Mouse (Mus musculus): Measurements from ENCODE around the gene Rreb1. TPM values are rescaled to one million over a fixed set of nuclear protein-coding genes. Genes with fewer than 3 reads are reported as not detected.

Rreb1 gene
- total RNA-seq, 2 experiments from 2014 or later = 38.0 to 55.6 TPM

DNA sequence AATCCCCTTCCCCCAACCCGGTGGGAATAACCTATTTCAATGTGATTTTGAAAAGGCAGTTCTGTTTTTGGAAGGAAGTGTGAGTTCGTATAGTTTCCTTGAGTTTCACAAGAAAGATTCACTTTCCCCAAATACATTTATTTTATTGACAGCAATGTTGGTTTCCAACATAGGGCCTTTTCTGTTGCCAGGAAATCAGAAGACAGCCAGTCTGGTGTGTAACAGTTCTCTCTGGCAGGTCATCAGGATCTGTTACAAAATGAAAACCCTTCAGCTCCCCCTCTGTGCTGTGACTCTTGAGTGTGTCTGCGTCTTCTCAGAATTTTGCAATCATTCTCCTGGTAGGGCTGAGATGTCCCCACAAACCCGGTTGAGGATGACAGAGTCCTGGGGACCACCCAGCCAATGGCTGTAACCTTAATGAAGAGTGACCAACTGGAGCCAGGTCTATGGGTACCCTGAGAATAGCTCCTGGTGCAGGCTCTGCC is 146.3 kb downstream of the Rreb1 start:
- intact Hi-C loops (cut with DNase I) = loop anchor here (5.0 kb wide), 1 partner anchor 382 kb away; no protein-coding TSS in a partner anchor
- no peak for DNase-seq (ENCODE audit: low spot score)

DNA sequence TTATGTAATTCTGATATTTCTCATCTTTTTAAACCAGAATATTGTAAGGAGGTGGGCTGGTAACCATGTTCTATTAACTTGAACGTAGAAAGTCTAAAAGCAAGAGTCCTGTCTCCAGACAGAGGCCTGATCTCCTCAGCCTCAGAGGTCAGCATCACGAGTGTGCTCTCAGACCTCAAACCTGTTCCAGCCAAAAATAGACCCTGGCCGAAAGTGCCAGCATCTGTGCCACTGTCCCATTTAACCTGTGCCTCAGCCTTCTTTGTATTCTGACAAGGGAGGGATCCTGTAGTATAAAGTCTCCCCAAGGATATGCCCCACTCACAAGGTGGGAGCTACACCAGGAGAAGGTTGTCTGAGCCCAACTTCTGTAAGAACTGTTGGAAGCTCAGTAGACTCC is 148.2 kb downstream of the Rreb1 start:
- intact Hi-C loops (cut with DNase I) = no loop called here
- DNase-seq (ENCODE audit: low spot score) = no peak

DNA sequence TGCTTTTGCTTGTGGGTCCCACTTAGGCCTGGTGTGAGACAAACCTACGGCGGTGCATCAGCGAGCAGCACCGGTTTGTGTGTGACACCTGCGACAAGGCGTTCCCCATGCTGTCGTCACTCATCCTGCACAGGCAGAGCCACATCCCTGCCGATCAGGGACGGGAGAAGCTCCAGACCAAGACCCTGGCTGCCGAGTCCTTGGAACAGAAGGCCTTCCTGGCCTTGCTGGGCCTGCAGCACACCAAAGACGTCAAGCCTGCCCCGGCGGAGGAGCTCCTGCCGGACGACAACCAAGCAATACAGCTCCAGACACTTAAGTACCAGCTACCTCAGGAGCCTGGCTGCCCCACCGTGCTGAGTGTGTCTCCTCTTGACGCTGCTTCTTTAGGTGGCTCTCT is 151.3 kb downstream of the Rreb1 start:
- intact Hi-C loops (cut with DNase I) = no loop called here
- DNase-seq (ENCODE audit: low spot score) = no peak

DNA sequence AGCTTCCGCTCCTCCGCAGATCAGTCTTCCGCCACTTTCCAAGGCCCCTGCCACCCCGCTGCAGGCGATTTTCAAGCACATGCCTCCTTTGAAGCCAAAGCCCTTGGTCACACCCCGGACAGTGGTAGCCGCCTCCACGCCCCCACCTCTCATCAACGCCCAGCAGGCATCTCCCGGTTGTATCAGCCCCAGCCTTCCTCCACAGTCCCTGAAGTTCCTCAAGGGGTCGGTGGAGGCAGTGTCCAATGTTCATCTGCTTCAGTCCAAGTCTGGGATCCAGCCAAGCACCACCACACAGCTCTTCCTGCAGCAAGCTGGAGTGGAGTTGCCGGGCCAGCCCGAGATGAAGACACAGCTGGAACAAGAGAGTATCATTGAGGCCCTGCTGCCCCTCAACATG is 151.9 kb downstream of the Rreb1 start:
- DNase-seq (ENCODE audit: low spot score) = no peak
- intact Hi-C loops (cut with DNase I) = no loop called here

DNA sequence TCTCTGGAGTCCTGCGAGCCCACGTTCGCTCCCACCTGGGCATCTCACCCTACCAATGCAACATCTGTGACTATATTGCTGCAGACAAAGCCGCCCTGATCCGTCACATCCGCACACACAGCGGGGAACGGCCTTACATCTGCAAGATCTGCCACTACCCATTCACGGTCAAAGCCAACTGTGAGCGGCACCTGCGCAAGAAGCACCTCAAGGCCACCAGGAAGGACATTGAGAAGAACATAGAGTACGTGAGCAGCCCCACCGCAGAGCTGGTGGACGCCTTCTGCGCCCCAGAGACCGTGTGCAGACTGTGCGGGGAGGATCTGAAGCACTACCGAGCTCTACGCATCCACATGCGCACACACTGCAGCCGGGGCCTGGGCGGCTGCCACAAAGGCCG is 152.4 kb downstream of the Rreb1 start:
- intact Hi-C loops (cut with DNase I) = no loop called here
- no peak for DNase-seq (ENCODE audit: low spot score)

DNA sequence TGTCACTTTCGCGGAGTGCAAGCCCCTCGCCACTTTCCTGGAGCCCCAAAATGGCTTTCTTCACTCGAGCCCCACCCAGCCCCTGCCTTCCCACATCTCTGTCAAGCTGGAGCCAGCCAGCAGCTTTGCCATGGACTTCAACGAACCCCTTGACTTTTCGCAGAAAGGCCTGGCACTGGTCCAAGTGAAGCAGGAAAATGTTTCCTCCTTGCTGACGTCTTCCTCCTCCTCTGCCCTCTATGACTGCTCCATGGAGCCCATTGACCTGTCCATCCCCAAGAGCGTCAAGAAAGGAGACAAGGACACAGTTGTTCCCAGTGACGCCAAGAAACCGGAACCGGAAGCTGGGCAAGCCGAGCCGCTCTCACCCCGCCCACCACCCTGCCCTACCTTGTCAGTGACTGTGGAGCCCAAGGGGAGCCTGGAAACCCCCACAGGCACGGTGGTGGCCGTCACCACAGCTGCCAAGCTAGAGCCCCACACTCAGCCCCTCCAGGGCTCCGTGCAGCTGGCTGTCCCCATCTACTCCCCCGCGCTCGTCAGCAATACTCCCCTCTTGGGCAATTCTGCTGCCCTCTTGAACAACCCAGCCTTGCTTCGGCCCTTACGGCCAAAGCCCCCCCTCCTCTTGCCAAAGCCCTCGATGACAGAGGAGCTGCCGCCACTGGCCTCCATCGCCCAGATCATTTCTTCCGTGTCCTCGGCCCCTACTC is 153.2 kb downstream of the Rreb1 start:
- DNase-seq (ENCODE audit: low spot score) = no peak
- intact Hi-C loops (cut with DNase I) = no loop called here

DNA sequence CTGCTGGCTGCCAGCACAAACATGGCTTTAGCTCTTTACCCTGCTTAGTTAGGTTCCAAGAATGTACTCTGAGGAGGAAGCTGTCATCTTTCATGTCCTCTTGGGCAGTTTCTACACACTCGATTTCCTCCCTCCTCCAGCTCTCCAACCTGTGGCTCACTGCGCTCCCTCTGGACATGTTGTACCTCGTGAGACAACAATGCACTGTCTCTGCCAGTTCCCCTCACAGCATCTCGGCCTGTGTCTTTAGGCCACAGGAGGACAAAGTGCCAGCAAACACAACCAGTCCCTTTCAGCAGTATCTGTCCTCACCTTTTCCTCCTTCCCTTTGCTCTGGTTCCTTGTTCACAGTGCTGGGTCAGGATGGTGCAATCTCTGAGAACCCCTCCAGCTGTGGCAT is 155.9 kb downstream of the Rreb1 start:
- intact Hi-C loops (cut with DNase I) = no loop called here
- DNase-seq (ENCODE audit: low spot score) = no peak

DNA sequence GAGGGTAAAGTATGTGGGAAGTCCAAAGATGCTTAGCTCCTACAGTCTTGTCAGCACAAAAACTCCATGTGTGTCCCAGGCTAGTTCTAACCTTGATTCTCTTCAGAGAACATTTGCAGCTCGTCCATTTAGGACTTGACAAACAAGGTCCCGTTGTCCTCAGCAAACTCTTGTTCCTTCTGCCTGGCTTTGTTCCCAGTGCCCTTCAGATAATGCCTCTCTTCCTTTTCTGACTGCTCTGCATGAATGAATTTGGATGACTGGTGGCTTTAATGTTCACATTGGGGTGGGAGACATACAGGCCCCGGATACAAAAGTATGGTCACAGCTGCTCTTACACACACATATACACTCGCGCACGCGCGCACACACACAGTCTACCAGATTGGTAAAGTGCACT is 156.7 kb downstream of the Rreb1 start:
- no peak for DNase-seq (ENCODE audit: low spot score)
- intact Hi-C loops (cut with DNase I) = no loop called here

DNA sequence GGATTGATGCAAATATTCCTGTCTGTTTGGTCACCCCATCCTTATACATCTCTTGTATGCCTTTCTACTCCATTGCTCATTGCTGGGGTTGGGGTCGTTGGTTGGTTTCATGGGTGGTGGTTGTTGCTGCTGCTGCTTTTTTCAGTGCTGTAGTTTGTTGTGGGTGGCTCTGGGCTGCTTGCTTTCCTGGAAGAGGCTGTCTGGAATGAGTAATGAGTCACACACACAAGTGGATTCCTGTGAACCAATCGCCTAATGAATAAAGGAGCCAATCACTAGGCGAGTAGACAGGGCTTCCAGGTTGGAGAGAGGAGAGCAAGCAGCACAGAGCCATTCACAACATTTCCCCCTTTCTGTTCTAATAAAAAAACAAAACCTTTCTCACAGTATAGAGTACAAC is 158.2 kb downstream of the Rreb1 start:
- intact Hi-C loops (cut with DNase I) = no loop called here
- no peak for DNase-seq (ENCODE audit: low spot score)

DNA sequence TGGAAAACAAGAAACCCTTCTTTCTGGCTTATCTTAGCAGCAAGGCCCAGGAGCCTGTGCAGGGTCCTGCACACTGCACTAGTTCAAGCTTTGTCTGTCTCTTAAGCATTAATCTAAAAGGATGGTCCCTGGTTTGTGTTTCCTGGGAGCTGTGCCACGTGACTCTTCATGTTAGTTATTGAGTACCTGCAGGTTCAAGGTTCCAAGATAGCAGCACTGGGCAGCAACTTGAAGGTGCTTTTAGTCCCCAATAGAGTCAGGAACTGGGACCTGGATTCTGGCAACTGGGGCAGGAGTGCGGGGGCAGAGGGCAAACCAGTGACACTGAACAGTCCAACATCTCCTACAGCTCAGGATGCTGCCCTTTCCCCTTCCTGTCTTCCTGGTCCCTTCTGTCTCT is 162.0 kb downstream of the Rreb1 start:
- DNase-seq (ENCODE audit: low spot score) = no peak
- intact Hi-C loops (cut with DNase I) = loop anchor here (5.0 kb wide), 2 partner anchors 113 to 483 kb away; no protein-coding TSS in a partner anchor

DNA sequence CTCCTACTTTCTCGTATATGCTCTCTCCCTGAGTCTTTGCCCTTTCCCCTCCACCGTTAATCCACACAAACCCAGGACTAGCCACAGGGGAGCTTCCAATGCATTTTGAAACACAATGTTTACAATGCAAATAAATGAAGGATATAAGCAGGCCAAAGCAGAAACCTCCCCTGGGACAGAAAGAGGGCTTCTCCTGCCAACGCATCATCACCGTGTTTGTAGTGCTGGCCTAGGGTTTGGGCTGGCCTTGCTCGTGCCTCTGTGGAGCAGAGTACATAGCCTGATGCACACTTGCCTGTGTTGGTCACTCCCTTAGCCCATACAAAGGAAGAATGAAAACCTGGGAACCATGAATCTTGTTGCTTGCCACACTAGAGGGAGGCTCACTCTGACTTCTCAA is 162.4 kb downstream of the Rreb1 start:
- intact Hi-C loops (cut with DNase I) = loop anchor here (5.0 kb wide), 2 partner anchors 113 to 483 kb away; no protein-coding TSS in a partner anchor
- DNase-seq (ENCODE audit: low spot score) = no peak

DNA sequence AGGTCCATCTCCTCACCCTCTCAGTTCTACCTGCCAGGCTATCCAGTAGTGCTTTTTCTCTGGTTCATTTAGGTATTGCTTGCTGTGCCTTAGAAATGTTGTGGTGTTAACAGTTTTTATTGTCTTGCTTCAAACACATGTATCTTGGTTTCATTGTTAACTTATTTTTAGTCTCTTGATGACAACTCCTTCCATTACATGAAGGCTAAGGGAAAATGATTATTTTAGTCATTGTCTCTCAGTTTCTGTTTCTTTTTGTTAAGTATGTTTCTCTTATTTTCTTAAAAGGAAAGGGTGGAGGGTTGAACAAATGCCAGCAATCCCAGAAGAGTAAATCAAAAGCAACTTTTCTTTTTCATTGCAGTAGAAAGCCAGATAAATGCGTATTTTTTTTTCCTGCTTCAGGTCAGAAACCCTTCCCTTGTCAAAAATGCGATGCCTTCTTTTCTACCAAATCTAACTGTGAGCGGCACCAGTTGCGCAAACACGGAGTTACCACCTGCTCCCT is 163.0 kb downstream of the Rreb1 start:
- intact Hi-C loops (cut with DNase I) = loop anchor here (5.0 kb wide), 2 partner anchors 114 to 484 kb away; no protein-coding TSS in a partner anchor
- no peak for DNase-seq (ENCODE audit: low spot score)

DNA sequence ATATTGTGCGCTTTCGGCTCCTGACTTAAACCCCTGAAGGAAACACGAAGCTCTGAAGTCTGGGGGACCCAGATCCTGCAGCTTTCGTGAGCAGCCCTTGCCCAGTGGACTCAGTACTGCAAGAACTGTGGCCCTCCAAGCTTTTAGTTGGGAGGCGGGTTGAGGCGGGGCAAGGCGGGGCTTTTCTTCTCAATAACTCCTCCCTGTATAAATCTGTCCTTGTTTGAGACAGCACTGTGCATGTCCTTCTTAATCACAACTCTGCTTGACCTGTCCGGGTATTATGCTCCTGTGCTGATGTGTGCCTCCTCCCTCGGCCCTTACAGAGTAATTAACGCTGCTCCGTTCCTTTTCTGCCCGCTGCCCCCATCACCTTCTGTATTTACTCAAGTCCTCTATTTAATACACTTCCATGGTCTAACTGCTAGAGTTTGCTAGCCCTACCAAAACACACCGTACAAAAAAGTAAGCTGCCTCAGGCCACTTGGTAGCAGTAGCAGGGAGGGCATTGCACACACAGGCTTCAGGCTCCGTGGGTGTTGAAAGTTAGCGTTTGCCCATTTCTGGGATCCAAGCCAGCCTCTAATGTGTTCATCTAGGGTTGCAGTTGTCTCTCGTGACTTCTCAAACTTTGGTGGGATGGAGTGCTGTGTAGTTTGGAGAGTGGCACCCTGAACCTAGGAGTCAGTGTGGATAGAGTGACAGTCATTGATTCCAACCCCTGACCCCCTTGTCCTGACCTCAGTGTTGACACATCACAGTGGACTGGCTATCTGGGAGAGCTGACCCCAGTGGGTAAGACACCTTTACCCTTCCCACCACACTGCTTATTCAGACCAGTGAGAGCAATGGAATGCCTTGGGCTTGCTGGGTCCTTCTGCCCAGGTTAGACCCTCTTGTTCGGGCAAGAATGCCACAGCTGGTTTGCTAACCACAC is 164.0 kb downstream of the Rreb1 start:
- intact Hi-C loops (cut with DNase I) = loop anchor here (5.0 kb wide), 2 partner anchors 115 to 485 kb away; no protein-coding TSS in a partner anchor
- DNase-seq (ENCODE audit: low spot score) = no peak

DNA sequence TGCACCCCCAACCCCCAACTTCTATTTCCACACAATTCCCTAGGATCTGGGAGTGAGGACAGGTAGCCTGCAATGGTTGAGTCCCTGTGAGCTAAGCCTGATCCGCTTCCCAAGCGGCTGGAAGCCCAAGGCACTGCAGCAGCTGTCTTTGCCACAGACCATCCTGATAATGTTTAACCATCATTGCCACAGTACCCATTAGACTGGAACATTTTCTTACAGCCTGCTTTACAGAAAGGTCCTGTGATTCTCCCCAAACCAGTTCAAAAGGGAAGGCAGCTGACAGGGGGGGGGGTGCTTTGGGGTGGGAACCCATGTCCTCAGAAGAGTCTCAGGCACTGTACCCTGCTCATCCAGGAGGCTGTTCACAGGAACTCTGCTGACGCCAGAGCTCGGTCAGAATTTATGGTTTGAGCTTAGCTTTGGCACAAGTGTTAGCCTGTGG is 164.7 kb downstream of the Rreb1 start:
- DNase-seq (ENCODE audit: low spot score) = no peak
- intact Hi-C loops (cut with DNase I) = loop anchor here (5.0 kb wide), 2 partner anchors 116 to 486 kb away; no protein-coding TSS in a partner anchor

DNA sequence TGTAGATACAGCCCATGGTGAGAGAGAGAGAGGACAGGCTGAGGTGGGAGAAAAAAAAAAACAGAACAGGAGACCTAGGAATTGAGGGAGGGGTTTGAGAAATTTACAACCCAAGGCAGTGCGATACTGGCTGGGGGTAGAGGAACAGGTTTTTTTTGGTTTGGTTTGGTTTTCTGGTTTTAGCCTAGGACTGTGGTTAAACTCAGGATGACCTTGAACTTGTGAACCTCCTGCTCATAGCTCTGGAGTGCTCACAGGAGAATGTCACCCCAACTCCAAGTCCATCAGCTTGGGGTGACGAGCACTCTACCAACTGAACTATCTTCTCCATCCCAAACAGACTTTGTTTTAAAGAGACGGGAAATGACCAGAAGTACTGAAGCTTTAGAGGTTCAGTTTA is 165.3 kb downstream of the Rreb1 start:
- no peak for DNase-seq (ENCODE audit: low spot score)
- intact Hi-C loops (cut with DNase I) = loop anchor here (5.0 kb wide), 2 partner anchors 116 to 486 kb away; no protein-coding TSS in a partner anchor

DNA sequence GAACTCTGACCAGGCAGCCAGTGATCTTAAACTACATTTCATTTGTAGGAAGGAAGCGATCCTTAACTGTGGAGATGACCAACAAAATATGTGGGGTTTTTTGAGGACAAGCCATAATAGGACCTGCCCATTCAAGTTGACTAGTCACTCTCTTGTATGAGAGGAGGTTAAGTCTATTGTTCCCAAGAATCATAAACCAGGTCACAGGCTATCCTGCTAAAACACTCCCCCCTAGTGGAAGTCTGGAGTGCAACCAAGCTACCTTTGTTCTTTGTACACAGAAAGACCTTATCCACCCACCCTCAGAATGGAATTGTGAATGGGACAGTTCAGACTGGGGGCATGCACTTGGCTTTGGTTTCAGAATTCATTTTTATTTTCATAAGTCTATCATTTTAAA is 166.1 kb downstream of the Rreb1 start:
- DNase-seq (ENCODE audit: low spot score) = no peak
- intact Hi-C loops (cut with DNase I) = loop anchor here (2.0 to 5.0 kb wide), 3 partner anchors 117 to 510 kb away; no protein-coding TSS in a partner anchor

DNA sequence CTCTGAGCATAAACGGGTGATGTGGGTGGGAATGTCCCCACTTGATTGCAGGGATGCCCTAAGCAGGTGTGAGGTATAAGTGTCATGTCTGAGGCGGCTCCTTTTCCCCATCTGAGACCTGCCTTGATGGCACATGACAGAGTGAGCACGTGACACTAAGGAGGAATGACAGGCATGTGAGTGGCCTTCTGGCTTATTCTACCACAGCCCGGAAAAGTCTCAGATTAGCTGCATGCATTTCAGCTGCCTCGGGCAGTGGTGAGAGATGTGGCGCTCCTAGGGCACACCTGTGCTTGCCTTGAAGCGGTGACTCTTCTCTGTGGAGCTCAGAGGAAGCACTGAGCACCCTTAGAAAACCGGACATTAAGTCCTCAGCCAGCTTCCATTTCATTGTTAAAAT is 167.2 kb downstream of the Rreb1 start:
- no peak for DNase-seq (ENCODE audit: low spot score)
- intact Hi-C loops (cut with DNase I) = loop anchor here (2.0 kb wide), 1 partner anchor 511 kb away; no protein-coding TSS in a partner anchor

DNA sequence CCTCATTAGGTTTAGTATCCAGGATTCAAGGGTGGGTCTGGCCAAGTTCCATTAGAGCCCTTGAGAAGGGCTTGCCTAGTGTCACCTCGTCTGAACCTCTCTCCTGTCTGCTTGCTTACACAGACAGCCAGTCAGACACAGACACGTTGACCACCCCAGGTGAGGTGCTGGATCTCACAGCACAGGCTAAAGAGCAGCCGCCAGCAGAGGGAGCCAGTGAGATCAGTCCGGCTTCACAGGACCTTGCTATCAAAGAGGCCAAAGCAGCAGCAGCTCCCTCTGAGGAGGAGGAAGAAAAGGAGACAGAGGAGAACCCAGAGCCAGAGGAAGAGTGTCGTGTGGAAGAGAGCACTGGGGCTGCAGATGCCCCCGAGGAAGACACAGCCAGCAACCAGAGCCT is 168.5 kb downstream of the Rreb1 start:
- intact Hi-C loops (cut with DNase I) = no loop called here
- DNase-seq (ENCODE audit: low spot score) = peak; percentile 41

DNA sequence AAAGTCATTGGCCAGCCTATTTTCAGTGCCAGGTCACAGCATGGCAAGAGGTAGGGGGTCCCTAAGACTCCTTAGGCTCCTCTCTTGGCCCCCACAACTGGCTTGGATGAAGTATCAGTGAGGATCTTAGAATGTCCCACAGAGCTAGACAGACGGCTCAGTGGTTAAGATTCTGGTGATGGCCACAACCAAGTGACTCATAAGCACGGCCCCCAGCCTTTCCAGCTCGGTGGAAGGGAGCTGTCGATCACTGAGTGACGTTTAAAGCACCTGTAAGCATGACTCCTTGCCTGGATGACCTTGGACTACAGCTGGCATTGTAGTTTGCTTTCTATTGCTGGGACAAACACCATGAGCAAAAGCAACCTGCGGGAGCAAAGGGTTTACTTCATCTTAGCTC is 174.8 kb downstream of the Rreb1 start:
- DNase-seq (ENCODE audit: low spot score) = no peak
- intact Hi-C loops (cut with DNase I) = no loop called here

DNA sequence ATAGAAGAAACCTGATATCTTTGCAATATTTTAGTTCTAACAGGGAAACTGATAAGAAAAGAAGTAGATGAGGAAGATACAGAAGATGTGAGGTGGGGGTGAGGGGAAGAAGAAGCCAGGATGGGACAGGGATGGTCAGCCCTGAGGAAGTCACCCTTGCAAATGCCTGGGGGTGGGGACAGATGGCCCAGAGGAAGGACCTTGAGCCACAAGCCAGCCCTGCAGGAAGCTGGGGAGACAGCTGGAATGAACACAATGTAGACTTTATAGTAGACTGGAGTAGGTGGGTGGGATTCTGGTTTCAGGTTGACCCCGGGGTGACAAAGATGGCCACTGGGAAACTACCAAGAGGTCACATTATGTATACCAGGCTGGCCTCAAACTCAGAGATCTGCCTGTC is 176.1 kb downstream of the Rreb1 start:
- DNase-seq (ENCODE audit: low spot score) = no peak

More for the DNA sequence above, 176.1 kb downstream of the Rreb1 start:
- intact Hi-C loops (cut with DNase I) = no loop called here

All from heart, postnatal 25 days (tissue).